Mouse (Mus musculus): Measurements from ENCODE around the gene 1700003H04Rik.

The 1700003H04Rik gene

GRCm38 (mm10) chr3:124581001-124581400, at the start of gene 1700003H04Rik:
Gene 1700003H04Rik (minus strand): TSS chr3:124581101.
- no peak for DNase-seq (ENCODE audit: low spot score)

GRCm38 (mm10) chr3:124623031-124623430, 42.1 kb upstream of the 1700003H04Rik start:
- DNase-seq (ENCODE audit: low spot score), result no peak

GRCm38 (mm10) chr3:124613287-124613686, 32.4 kb upstream of the 1700003H04Rik start:
- no peak for DNase-seq (ENCODE audit: low spot score)

GRCm38 (mm10) chr3:124609956-124610355, 29.1 kb upstream of the 1700003H04Rik start:
- DNase-seq (ENCODE audit: low spot score), result no peak

DNA sequence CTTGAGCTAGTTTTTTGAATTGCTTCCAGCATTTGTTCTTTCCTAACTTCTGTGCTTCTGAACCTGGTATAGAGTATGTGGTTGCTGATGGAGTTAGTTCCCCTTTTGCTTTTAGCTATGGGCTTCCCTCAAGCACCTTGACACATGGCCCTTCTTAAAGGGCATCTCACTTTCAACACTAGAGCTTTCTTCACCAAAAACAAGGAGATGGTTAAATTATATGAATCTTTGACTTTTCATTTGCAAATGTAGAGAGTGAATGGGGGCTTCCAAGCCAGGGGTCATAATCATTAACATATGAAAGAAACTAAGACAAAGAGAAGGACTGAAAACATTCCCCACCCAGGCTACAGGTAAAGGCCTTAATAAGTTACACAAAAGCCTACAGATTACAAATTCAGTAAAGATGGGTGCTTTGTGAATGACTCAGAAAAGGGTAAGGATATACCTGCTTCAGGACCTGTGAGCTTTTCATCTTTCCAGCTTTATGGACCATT, 25.2 kb upstream of the 1700003H04Rik start:
- DNase-seq (ENCODE audit: low spot score), result no peak

- DNase-seq (ENCODE audit: low spot score), result no peak
These were observed 24.6 kb upstream of the 1700003H04Rik start for GRCm38 (mm10) chr3:124605518-124605917.

GRCm38 (mm10) chr3:124597789-124598188, 16.9 kb upstream of the 1700003H04Rik start:
- DNase-seq (ENCODE audit: low spot score), result no peak

DNA sequence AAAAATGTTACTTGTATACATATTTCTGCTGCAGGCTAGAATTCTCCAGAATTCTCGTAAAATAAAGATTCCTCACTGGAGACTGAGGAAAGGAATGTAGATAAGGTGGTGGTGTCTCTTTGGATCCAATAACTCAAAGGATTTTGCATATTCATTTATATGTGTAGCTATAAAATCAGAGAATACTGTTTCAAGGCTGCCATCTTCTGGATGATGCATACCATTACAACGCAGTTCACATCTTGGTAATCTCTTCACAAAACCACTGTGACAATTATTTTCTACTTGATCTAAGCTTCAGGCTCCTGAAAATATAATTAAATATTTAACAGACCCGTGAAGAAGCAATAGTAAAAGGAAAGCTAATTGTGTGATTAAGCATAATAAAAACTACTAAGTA, 6.6 kb upstream of the 1700003H04Rik start:
- no peak for DNase-seq (ENCODE audit: low spot score)

GRCm38 (mm10) chr3:124585761-124586160, 4.9 kb upstream of the 1700003H04Rik start:
- DNase-seq (ENCODE audit: low spot score), result no peak

DNA sequence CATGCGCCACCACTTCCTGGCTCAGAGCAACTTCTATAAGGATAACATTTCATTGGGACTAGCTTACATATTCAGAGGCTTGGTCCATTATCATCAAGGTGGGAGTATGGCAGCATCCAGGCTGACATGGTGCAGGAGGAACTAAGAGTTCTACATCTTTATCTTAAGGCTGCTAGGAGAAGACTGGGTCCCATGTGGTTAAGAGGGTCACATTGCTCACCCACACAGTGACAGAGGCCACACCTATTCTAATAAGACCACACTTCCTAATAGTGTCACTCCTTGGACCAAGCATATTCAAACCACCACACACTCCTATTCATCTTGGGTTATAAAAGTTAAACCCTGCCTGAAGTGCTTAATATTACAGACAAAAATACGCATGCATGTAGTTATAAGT, 23.6 kb downstream of the 1700003H04Rik start:
- DNase-seq (ENCODE audit: low spot score), result no peak

GRCm38 (mm10) chr3:124555963-124556362, 24.9 kb downstream of the 1700003H04Rik start:
- DNase-seq (ENCODE audit: low spot score), result no peak

DNA sequence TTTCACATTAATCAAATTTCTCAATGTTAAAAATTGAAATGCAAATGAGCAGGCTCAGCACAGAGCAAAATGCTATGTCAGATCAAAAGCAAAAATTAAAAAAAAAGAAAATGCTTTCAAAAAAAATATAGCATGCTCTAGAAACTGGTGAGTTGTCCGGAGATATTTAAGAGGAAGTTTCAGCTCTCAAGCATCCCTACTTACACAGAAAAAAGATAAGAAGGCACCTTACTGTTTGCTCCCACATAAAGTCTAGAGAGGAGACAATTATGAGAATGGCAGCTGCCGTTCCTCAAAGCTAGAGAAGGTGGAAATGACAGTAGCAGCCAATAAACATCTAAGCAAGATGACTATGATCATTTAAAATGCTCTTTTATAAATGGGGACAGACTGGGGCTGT, 25.8 kb downstream of the 1700003H04Rik start:
- no peak for DNase-seq (ENCODE audit: low spot score)

DNA sequence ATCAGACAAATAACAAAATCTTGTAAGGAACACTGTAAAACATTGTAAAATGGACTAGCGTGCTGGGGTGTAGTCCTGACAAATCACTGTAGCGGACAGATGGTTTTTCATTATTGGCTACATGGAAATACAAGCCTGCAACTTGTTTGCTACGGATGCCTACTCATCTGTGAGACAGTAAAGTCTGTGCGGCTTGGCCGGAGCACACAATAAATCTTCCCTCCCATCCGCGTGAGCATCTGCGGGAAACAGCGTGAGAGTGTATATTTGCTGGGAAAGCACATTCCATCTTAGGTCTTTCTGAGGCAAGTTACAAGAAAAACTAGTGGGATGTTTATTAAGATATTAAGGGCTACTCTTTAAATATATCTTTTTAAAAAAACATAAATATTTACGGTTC, 32.0 kb downstream of the 1700003H04Rik start:
- no peak for DNase-seq (ENCODE audit: low spot score)

DNA sequence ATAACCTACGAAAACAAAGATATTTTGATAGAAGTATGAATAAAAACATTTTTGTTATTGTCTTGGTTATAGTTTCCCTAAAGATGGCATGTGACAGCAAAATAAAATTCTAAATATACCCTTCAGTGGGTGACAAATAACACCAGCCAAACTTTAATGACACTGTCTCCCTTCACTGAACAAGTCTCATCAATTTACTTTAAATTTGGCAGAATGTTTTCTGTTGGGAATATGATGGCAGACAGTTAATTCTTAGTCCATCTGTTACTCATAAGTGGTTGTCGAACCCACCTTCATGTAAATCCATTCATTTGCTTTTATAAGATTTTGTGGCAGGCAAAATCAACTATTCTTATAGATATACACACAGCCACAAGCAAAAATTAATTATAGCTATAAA, 42.6 kb downstream of the 1700003H04Rik start:
- DNase-seq (ENCODE audit: low spot score), result no peak

DNA sequence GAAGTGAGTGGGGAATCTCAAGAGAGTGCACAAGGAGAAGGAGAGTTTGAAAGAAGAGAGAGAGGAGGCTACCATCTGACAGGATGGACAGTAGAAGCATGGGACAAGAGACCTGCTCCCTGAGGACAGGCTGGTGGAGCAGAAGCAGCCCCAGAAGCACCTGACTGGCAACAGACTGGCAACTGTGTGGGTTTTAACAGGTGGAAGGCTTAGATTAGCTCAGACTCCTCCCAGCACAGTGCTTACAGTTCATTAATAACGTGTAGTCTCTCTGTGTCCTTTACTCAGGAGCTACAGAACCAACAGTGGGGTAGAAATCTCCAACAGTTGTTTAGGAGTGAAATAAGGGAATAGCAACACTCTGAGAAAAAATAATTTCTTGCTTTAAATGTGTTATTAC, 44.3 kb downstream of the 1700003H04Rik start:
- no peak for DNase-seq (ENCODE audit: low spot score)

- no peak for DNase-seq (ENCODE audit: low spot score)
These were observed 62.1 kb downstream of the 1700003H04Rik start for GRCm38 (mm10) chr3:124518786-124519185.

Measured in urinary bladder, postnatal 14 days (tissue).